Comparison of ENCODE assay signal across 9 mouse cellular contexts in genomic region chr5:75377311-75378300, GRCm38 (mm10).
DNase-seq lines count a peak whose midpoint lies in the region; ATAC-seq and TF ChIP-seq lines count a peak whose summit lies in the region.
"Had no signal": no experiment of that assay in that cellular context is flagged by ENCODE, and none has a peak within 500 bp of the region (broad histone marks: within the 10 kb centered on the region; RNA-seq: fewer than 3 reads in every experiment).

No protein-coding gene starts in this region.

- TF ChIP-seq EP300 in heart, adult 2 months (IDR thresholded peaks at IDR 0.05; ENCODE audit: insufficient read depth, low read depth, low read length) = no peak

- peaks cover 22% of the 10 kb centered on the region for H3K4me1 ChIP-seq in heart, embryonic 12.5 days (replicated peaks)
- no peaks in the 10 kb centered on the region for H3K4me1 ChIP-seq in heart, adult 2 months (ENCODE audit: control insufficient read depth, insufficient read depth, low read length)

- intact Hi-C loops in heart, adult 2 months (cut with DNase I) = no loop called here

- peak overlapping the region; percentile 47 for H3K4me2 ChIP-seq in heart, embryonic 12.5 days

- no peaks in the 10 kb centered on the region; the same call in 1 of the 2 replicates for H3K9me3 ChIP-seq in heart, embryonic 12.5 days (replicated peaks)

- peak; percentile 69 for ATAC-seq in heart, embryonic 12.5 days (ENCODE audit: insufficient number of reproducible peaks, low FRiP score)
- ATAC-seq in megakaryocyte-erythroid progenitor cell, adult 5-6 weeks (replicated peaks; ENCODE audit: low FRiP score, low TSS enrichment, poor library complexity, severe bottlenecking) = peak; percentile 94

- H3K9ac ChIP-seq in heart, embryonic 12.5 days = peak overlapping the region; percentile 38; the same call in 1 of the 2 replicates
- H3K9ac ChIP-seq in heart, adult 2 months (ENCODE audit: low read depth, low read length) = no peak overlapping the region

- no peak for DNase-seq in heart, adult 2 months
- DNase-seq in c-Kit-positive CD71-positive TER-119-negative erythroid progenitor cells, embryonic 14.5 days (ENCODE audit: low read depth) = peak; percentile 73
- DNase-seq in kidney, postnatal 36 days = peak; percentile 49 to 62
- no peak for DNase-seq in cerebellum, postnatal 4 days (ENCODE audit: low spot score in 2 of 2)
- DNase-seq in layer of hippocampus, adult 8-10 months (ENCODE audit: low spot score in 2 of 2) = no peak
- no peak for DNase-seq in spleen, postnatal 10 days (ENCODE audit: low spot score in 2 of 2)
- DNase-seq: cerebellum, postnatal 36 days had no signal

- H3K27me3 ChIP-seq in heart, embryonic 12.5 days (replicated peaks) = no peaks in the 10 kb centered on the region
- no peaks in the 10 kb centered on the region for H3K27me3 ChIP-seq in heart, adult 2 months (ENCODE audit: control insufficient read depth, insufficient read depth, low read length)

- no peak overlapping the region for H3K4me3 ChIP-seq in heart, embryonic 12.5 days
- no peak overlapping the region for H3K4me3 ChIP-seq in heart, adult 2 months

- no peak for TF ChIP-seq CTCF in heart, adult 2 months (IDR thresholded peaks at IDR 0.05)

- H3K36me3 ChIP-seq in heart, embryonic 12.5 days = no peaks in the 10 kb centered on the region
- no peaks in the 10 kb centered on the region for H3K36me3 ChIP-seq in heart, adult 2 months (ENCODE audit: control insufficient read depth, insufficient read depth, low read length)

- H3K79me2 ChIP-seq in heart, adult 2 months (replicated peaks; ENCODE audit: control insufficient read depth, insufficient read depth, low read length) = no peaks in the 10 kb centered on the region

- WGBS in heart, embryonic 12.5 days = 36% methylated on average over 19 of the region's 19 CpGs
- WGBS in heart, adult 2 months = 44% methylated on average over 19 of the region's 19 CpGs

- TF ChIP-seq POLR2A in heart, adult 2 months (IDR thresholded peaks at IDR 0.05; ENCODE audit: insufficient read depth, low read depth, low read length) = no peak

- peak overlapping the region; percentile 21; the same call in 1 of the 2 replicates for H3K27ac ChIP-seq in heart, embryonic 12.5 days (ENCODE audit: poor library complexity, severe bottlenecking)
- no peak overlapping the region for H3K27ac ChIP-seq in heart, adult 2 months

Comparison
In these comparisons a context has a peak if more than half of its experiments do, and no peak if none do; other contexts are left out.
1. DNase-seq: peak in c-Kit-positive CD71-positive TER-119-negative erythroid progenitor cells, embryonic 14.5 days (single experiment) and kidney, postnatal 36 days (2 of 2); none in heart, adult 2 months (0 of 2), cerebellum, postnatal 4 days (0 of 2), layer of hippocampus, adult 8-10 months (0 of 2) and spleen, postnatal 10 days (0 of 2).